Mouse (Mus musculus) frontal cortex, adult 2 months (tissue): ENCODE data around the gene Gxylt2. TPM values are rescaled to one million over a fixed set of nuclear protein-coding genes. Genes with fewer than 3 reads are reported as not detected.

Source experiments
- DNase-seq, 2 experiments: peaks; one replicate each; pipeline ENCODE4 v3.0.0; 2022; ENCODE audit warnings: low spot score in 1 of 2; ENCODE audit errors: extremely low spot score in 1 of 2
- polyA plus RNA-seq: library from polyadenylated mRNA; depleted of rRNA; stranded (reverse); fragments of >200 nt; gene quantifications from 2 replicates; pipeline ENCODE4 v1.2.3, GENCODE M21; 2012

The Gxylt2 gene
- polyA plus RNA-seq, 1 experiment = 1.6 TPM

- no peak for DNase-seq
Observed at GRCm38 (mm10) chr6:100710866-100711265, 6.3 kb downstream of the Gxylt2 start.

GRCm38 (mm10) chr6:100715296-100715828 is 10.8 kb downstream of the Gxylt2 start:
- DNase-seq = no peak

GRCm38 (mm10) chr6:100716152-100716551 is 11.6 kb downstream of the Gxylt2 start:
- no peak for DNase-seq

- DNase-seq = no peak
Observed at GRCm38 (mm10) chr6:100716817-100717216, 12.3 kb downstream of the Gxylt2 start.

GRCm38 (mm10) chr6:100720098-100720501 is 15.6 kb downstream of the Gxylt2 start:
- DNase-seq = no peak

- peak in 1 of 2 experiments; percentile 56 for DNase-seq
Observed at GRCm38 (mm10) chr6:100720882-100721721, 16.6 kb downstream of the Gxylt2 start.

GRCm38 (mm10) chr6:100731996-100732375 is 27.5 kb downstream of the Gxylt2 start:
- DNase-seq = peak; percentile 21 to 48

- peak; percentile 64 to 81 for DNase-seq
Observed at GRCm38 (mm10) chr6:100732376-100733021, 28.0 kb downstream of the Gxylt2 start.

- DNase-seq = no peak
Observed at GRCm38 (mm10) chr6:100733218-100733617, 28.7 kb downstream of the Gxylt2 start.

GRCm38 (mm10) chr6:100734321-100734720 is 29.8 kb downstream of the Gxylt2 start:
- DNase-seq = no peak

GRCm38 (mm10) chr6:100758431-100759208 is 54.1 kb downstream of the Gxylt2 start:
- no peak for DNase-seq

GRCm38 (mm10) chr6:100767756-100768155 is 63.2 kb downstream of the Gxylt2 start:
- no peak for DNase-seq

- no peak for DNase-seq
Observed at GRCm38 (mm10) chr6:100775923-100776505, 71.5 kb downstream of the Gxylt2 start.

GRCm38 (mm10) chr6:100778595-100778994 is 74.1 kb downstream of the Gxylt2 start:
- DNase-seq = no peak

GRCm38 (mm10) chr6:100780421-100780820 is 75.9 kb downstream of the Gxylt2 start:
- DNase-seq = no peak

GRCm38 (mm10) chr6:100781644-100782043 is 77.1 kb downstream of the Gxylt2 start:
- no peak for DNase-seq

- DNase-seq = no peak
Observed at GRCm38 (mm10) chr6:100787726-100788125, 83.2 kb downstream of the Gxylt2 start.

GRCm38 (mm10) chr6:100789161-100789560 is 84.6 kb downstream of the Gxylt2 start:
- no peak for DNase-seq

GRCm38 (mm10) chr6:100792055-100792659 is 87.6 kb downstream of the Gxylt2 start:
- no peak for DNase-seq
